Comparison of ENCODE assay signal across 9 mouse cellular contexts in genomic region chr14:120804183-120804848, GRCm38 (mm10).
A peak's percentile ranks its signal among the peaks of the same experiment; 100 is the strongest.
DNase-seq lines count a peak whose midpoint lies in the region; ATAC-seq and TF ChIP-seq lines count a peak whose summit lies in the region.
"Had no signal": no experiment of that assay in that cellular context is flagged by ENCODE, and none has a peak within 500 bp of the region (broad histone marks: within the 10 kb centered on the region; RNA-seq: fewer than 3 reads in every experiment).

No protein-coding gene starts in this region.

- no peaks in the 10 kb centered on the region for H3K9me3 ChIP-seq in kidney, embryonic 14.5 days (ENCODE audit: control insufficient read depth, low read length)
- no peaks in the 10 kb centered on the region for H3K9me3 ChIP-seq in forebrain, embryonic 14.5 days (replicated peaks; ENCODE audit: control insufficient read depth, low read length)
- H3K9me3 ChIP-seq in midbrain, embryonic 11.5 days (ENCODE audit: control insufficient read depth, low read length): no peaks in the 10 kb centered on the region

- ATAC-seq in kidney, embryonic 14.5 days (ENCODE audit: low FRiP score, low TSS enrichment): no peak
- ATAC-seq in forebrain, embryonic 14.5 days: peak; percentile 38
- peak; percentile 67 for ATAC-seq in midbrain, embryonic 11.5 days (ENCODE audit: low FRiP score)
- ATAC-seq in activated CD4-positive, CD25-positive, alpha-beta regulatory T cell, adult 4 months: no peak

- 20% methylated on average over 7 of the region's 7 CpGs for WGBS in kidney, embryonic 14.5 days
- WGBS in forebrain, embryonic 14.5 days: 0% methylated on average over 7 of the region's 7 CpGs
- 3% methylated on average over 7 of the region's 7 CpGs for WGBS in midbrain, embryonic 11.5 days

- DNase-seq in kidney, postnatal 14 days: no peak
- peak; percentile 8 for DNase-seq in forebrain, embryonic 14.5 days (ENCODE audit: low spot score)
- DNase-seq in midbrain, embryonic 11.5 days (ENCODE audit: low spot score, missing footprints): peak; percentile 95
- DNase-seq in cerebellum, postnatal 25 days: no peak
- DNase-seq in urinary bladder, postnatal 14 days (ENCODE audit: low spot score): no peak
- DNase-seq: adrenal gland, postnatal 25 days had no signal

- H3K4me2 ChIP-seq in kidney, embryonic 14.5 days (replicated peaks; ENCODE audit: low read depth, low read length): peak overlapping the region; percentile 36
- peak overlapping the region; percentile 43 for H3K4me2 ChIP-seq in forebrain, embryonic 14.5 days (ENCODE audit: low read length)
- peak overlapping the region; percentile 44 for H3K4me2 ChIP-seq in midbrain, embryonic 11.5 days

- 0 out of 2 replicates have a peak, but pooled peaks cover 4% of the 10 kb centered on the region for H3K4me1 ChIP-seq in kidney, embryonic 14.5 days (ENCODE audit: control insufficient read depth, insufficient read depth, low read length)
- peaks cover 7% of the 10 kb centered on the region for H3K4me1 ChIP-seq in cortical plate, adult 2 months (ENCODE audit: control insufficient read depth, insufficient read depth, low read length)
- H3K4me1 ChIP-seq in forebrain, embryonic 14.5 days (ENCODE audit: control insufficient read depth, insufficient read depth, low read length): peaks cover 6% of the 10 kb centered on the region; the same call in 1 of the 2 replicates
- H3K4me1 ChIP-seq in midbrain, embryonic 11.5 days (ENCODE audit: control insufficient read depth, insufficient read depth, low read length): peaks cover 20% of the 10 kb centered on the region

- TF ChIP-seq CTCF in cortical plate, adult 2 months (IDR thresholded peaks at IDR 0.05; ENCODE audit: extremely low read depth, insufficient read depth, low read length): no peak

- peak overlapping the region; percentile 62; the same call in 1 of the 2 replicates for H3K27ac ChIP-seq in kidney, embryonic 14.5 days (ENCODE audit: low read depth, low read length)
- peak overlapping the region; percentile 42; the same call in 1 of the 2 replicates for H3K27ac ChIP-seq in cortical plate, adult 2 months (ENCODE audit: insufficient read depth, low read length)
- peak overlapping the region; percentile 10; the same call in 1 of the 2 replicates for H3K27ac ChIP-seq in forebrain, embryonic 14.5 days (ENCODE audit: low read depth, low read length)
- peak overlapping the region; percentile 84 for H3K27ac ChIP-seq in midbrain, embryonic 11.5 days (ENCODE audit: low read depth, low read length)

- no peak for TF ChIP-seq POLR2A in cortical plate, adult 2 months (IDR thresholded peaks at IDR 0.05; ENCODE audit: extremely low read depth, insufficient read depth, low read length)

- H3K36me3 ChIP-seq in kidney, embryonic 14.5 days (ENCODE audit: control insufficient read depth, insufficient read depth, low read length): no peaks in the 10 kb centered on the region
- H3K36me3 ChIP-seq in forebrain, embryonic 14.5 days (ENCODE audit: control insufficient read depth, insufficient read depth, low read length): no peaks in the 10 kb centered on the region
- H3K36me3 ChIP-seq in midbrain, embryonic 11.5 days (ENCODE audit: control insufficient read depth, insufficient read depth, low read length): no peaks in the 10 kb centered on the region

- no peaks in the 10 kb centered on the region for H3K27me3 ChIP-seq in kidney, embryonic 14.5 days (ENCODE audit: control insufficient read depth, insufficient read depth, low read length)
- H3K27me3 ChIP-seq in forebrain, embryonic 14.5 days (replicated peaks; ENCODE audit: control insufficient read depth, insufficient read depth, low read length): no peaks in the 10 kb centered on the region
- no peaks in the 10 kb centered on the region; the same call in 1 of the 2 replicates for H3K27me3 ChIP-seq in midbrain, embryonic 11.5 days (ENCODE audit: control insufficient read depth, insufficient read depth, low read length)

- H3K9ac ChIP-seq in kidney, embryonic 14.5 days (ENCODE audit: low read depth, low read length): no peak overlapping the region
- H3K9ac ChIP-seq in forebrain, embryonic 14.5 days (ENCODE audit: low read length): 0 out of 2 replicates have a peak overlapping the region, but pooled peaks have one; percentile 26
- H3K9ac ChIP-seq in midbrain, embryonic 11.5 days (ENCODE audit: low read length): peak overlapping the region; percentile 27

- H3K4me3 ChIP-seq in kidney, embryonic 14.5 days (ENCODE audit: low read length): 0 out of 2 replicates have a peak overlapping the region, but pooled peaks have one; percentile 13
- H3K4me3 ChIP-seq in cortical plate, adult 2 months (ENCODE audit: insufficient read depth, low read length): no peak overlapping the region
- H3K4me3 ChIP-seq in forebrain, embryonic 14.5 days (ENCODE audit: low read depth, low read length): no peak overlapping the region
- peak overlapping the region; percentile 11; the same call in 1 of the 2 replicates for H3K4me3 ChIP-seq in midbrain, embryonic 11.5 days (ENCODE audit: low read depth, low read length)

Comparison
In these comparisons a context has a peak if more than half of its experiments do, and no peak if none do; other contexts are left out.
1. ATAC-seq: peak in forebrain, embryonic 14.5 days (single experiment) and midbrain, embryonic 11.5 days (single experiment); none in kidney, embryonic 14.5 days (single experiment) and activated CD4-positive, CD25-positive, alpha-beta regulatory T cell, adult 4 months (single experiment).
2. H3K27ac ChIP-seq: peak in every context shown above with its lines; median percentile 84 in midbrain, embryonic 11.5 days; 62 in kidney, embryonic 14.5 days; 42 in cortical plate, adult 2 months; 10 in forebrain, embryonic 14.5 days.
3. H3K4me3 ChIP-seq: peak in kidney, embryonic 14.5 days (single experiment) and midbrain, embryonic 11.5 days (single experiment); none in cortical plate, adult 2 months (single experiment) and forebrain, embryonic 14.5 days (single experiment).
4. DNase-seq: peak in forebrain, embryonic 14.5 days (single experiment) and midbrain, embryonic 11.5 days (single experiment); none in kidney, postnatal 14 days (single experiment), cerebellum, postnatal 25 days (0 of 2) and urinary bladder, postnatal 14 days (single experiment).
5. Peak in every context shown above with its lines, with median percentiles within 50 percentile points of each other: H3K4me2 ChIP-seq.